Mouse (Mus musculus): ENCODE measurements at regions not wholly inside any gene's neighbourhood (a gene's known extent, or its start where the extent isn't known, plus 50 kb on each side); places are given as distances from the start of the nearest gene placed in this dataset.

GRCm38 (mm10) chr4:94281732-94282131 lies 274.6 kb upstream of the Gm10306 start:
- TF ChIP-seq CTCF (IDR thresholded peaks at IDR 0.05; ENCODE audit: borderline replicate concordance, insufficient read depth, low read depth, low read length), result no peak
- no peak for TF ChIP-seq POLR2A (IDR thresholded peaks at IDR 0.05; ENCODE audit: borderline replicate concordance, insufficient read depth, low read length)
